Mouse (Mus musculus) neutrophil, adult 5-6 weeks (primary cell): ENCODE measurements around the gene Tubal3. TPM values are rescaled to one million over a fixed set of nuclear protein-coding genes. Genes with fewer than 3 reads are reported as not detected.

Experiments
- ATAC-seq: fragments of 151-379, 151-347 bp; 2 replicates; pipeline ENCODE4 v1.8.0; 2017; ENCODE audit warnings: mild to moderate bottlenecking, moderate TSS enrichment; ENCODE audit not compliant: insufficient number of reproducible peaks, poor library complexity, low FRiP score, severe bottlenecking; ENCODE audit errors: extremely low read depth
- total RNA-seq: library from RNA; stranded (forward); fragments of 200-1000 nt; gene quantifications from 2 replicates; pipeline ENCODE4 v1.2.3, GENCODE M21; 2017

Tubal3 gene
- total RNA-seq, 1 experiment from 2014 or later: not detected

DNA sequence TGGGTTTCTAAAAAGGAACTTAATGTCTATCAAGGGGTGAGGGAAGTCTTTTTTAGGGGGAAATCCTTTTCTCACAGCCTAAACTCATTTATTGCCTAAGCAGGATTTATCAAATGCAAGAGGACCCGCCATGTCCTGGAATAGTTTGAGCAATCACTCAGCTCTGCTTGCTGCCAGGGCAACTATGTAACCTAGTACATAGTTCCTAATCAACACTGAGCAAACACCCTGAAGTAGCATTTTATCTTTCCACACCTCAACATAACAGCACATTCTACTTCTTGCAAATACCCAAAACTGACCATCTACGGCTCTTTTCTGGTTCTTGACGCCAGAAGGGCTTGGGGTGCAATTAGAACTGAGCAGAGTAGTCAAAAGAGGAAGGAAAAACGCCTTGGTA, 9.8 kb upstream of the Tubal3 start:
- no peak for ATAC-seq

GRCm38 (mm10) chr13:3910356-3910755, 7.7 kb upstream of the Tubal3 start:
- ATAC-seq: no peak

DNA sequence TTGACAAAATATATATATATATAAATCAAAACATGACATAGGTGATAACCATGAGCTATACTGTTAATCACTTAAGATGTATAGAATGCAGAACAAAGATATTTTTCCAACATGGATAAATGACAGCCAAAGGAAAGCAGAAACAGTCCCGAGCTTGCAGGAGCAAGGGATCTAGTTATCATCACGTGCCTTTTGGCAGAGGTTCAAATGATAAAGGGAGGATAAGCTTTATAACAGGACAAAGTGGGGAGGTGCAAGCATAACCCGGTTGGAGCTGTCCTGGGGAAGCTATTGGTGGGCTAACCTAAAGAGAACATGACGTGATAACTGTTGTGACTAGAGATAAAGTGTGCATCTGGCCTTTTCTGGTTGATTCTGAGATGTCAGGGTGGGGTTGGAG, 4.6 kb upstream of the Tubal3 start:
- ATAC-seq: no peak

DNA sequence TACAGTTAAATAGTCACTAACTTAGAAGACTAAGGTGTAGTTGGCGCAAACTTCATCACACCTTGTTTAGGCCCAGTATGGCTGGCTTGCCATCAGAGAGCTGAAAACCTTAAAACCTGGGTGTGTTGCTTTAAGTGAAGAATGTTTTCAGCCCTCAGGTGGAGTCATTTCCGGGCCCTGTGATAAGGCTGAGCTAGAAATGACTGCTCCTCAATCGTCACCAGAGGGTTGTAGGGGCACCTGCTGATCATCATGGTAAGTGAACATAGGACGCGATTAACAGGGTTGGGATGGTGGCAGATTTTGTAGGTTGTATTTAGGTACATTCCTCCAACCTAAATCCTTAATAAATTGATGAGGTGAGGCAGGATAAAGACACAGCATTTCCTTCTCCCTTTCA, 6.4 kb downstream of the Tubal3 start:
- ATAC-seq: no peak

DNA sequence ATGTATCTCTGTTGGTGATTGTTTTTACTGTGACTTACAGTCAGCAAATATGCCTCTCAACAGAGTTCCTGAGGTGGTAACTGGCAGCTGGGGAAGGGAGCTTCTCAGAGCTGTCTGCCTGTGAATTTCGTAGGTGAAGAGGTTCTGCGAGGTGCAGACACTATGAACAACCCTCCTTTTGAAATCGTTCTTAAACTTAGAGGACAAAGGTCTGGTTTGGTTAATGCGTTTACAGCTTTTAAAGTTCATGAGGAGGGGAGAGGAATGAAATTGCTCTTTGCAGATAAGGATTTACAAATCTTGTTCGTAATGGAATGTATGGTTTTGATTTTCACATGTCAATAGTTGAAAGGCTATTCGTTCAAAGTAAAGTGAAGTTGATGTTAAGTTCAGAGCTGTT, 7.6 kb downstream of the Tubal3 start:
- no peak for ATAC-seq

GRCm38 (mm10) chr13:3926046-3926445, 8.0 kb downstream of the Tubal3 start:
- ATAC-seq: no peak

DNA sequence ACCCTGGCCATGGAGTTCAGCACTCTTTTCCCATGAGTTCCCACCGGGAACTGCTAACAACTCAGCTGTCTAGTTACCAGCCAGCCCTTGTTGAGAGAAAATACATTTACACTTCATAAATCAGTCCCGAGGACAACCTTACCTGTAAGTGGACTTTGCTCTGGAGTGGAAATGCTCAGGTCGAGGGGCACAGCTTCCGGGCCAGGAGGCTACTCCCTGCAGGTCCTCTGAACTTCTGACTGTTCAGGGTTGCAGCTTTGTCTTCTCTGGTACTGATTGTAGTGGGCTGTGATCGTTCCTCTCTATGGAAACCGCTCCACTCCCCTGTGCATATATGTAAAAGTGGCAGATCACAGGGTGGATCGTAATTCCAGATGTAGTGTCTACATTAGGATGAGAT, 26.6 kb downstream of the Tubal3 start:
- ATAC-seq: no peak

GRCm38 (mm10) chr13:3945249-3945648, 27.2 kb downstream of the Tubal3 start, which contains the start of gene Ucn3:
Gene Ucn3, minus strand, starts transcription at chr13:3945349.
- ATAC-seq: no peak

- no peak for ATAC-seq
Measured at GRCm38 (mm10) chr13:3947267-3947666, 29.2 kb downstream of the Tubal3 start.

DNA sequence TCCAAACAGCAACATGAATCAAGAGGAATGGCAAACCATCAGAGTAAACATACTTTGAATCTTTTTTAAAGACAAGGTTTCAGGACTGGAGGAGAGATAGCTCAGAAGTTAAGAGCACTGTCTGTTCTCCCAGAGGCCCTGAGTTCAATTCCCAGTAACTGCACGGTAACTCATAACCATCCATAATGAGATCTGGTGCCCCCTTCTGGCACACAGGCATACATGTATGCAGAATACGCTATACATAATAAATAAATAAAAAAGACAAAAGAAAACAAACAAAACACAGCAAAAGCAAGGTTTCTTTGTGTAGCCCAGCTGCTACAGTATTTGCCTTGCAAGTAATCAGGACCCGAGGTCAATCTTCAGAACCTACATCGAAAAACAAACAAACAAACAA, 31.4 kb downstream of the Tubal3 start:
- no peak for ATAC-seq

GRCm38 (mm10) chr13:3951198-3951914, 33.3 kb downstream of the Tubal3 start:
- ATAC-seq: no peak

GRCm38 (mm10) chr13:3968849-3969248, 50.8 kb downstream of the Tubal3 start:
- ATAC-seq: no peak

Other genes with a start within 250 kb of the Tubal3 start
- 14.0 and 15.9 TPM in 2 replicates for gene Calml3, start 114.0 kb upstream of the Tubal3 start, total RNA-seq
- not detected in 2 replicates for gene Calm4, start 80.5 kb upstream of the Tubal3 start, total RNA-seq
- gene Calm5, start 64.1 kb upstream of the Tubal3 start, total RNA-seq: not detected in 2 replicates
- gene Net1, start 54 bp upstream of the Tubal3 start, total RNA-seq: 32.8 and 40.9 TPM in 2 replicates
- not detected in 2 replicates for gene Ucn3, start 27.1 kb downstream of the Tubal3 start, total RNA-seq
- gene Akr1c14, start 130.7 kb downstream of the Tubal3 start, total RNA-seq: not detected in 2 replicates
- gene Akr1c18, start 232.4 kb downstream of the Tubal3 start, total RNA-seq: not detected in 2 replicates